Mouse (Mus musculus) kidney, embryonic 15.5 days (tissue): ENCODE results near the gene Camsap2. TPM values are rescaled to one million over a fixed set of nuclear protein-coding genes. Genes with fewer than 3 reads are reported as not detected.

ENCODE experiments used
- ATAC-seq: fragments of 200-750 bp; cut with Nextera tagmentation; replicated peaks from 2 replicates; pipeline ENCODE4 v1.8.0; 2017; ENCODE audit warnings: moderate TSS enrichment; ENCODE audit not compliant: low FRiP score
- H3K27ac ChIP-seq: fragments of 300-500 bp; sonication (generic); 2 replicates; pipeline ENCODE4 v1.5.1; 2015; ENCODE audit warnings: mild to moderate bottlenecking, inconsistent platforms
- H3K27me3 ChIP-seq: fragments of 300-500 bp; sonication (generic); 2 replicates; pipeline ENCODE4 v1.6.1; 2015; ENCODE audit warnings: inconsistent platforms
- H3K36me3 ChIP-seq: fragments of 300-500 bp; sonication (generic); 2 replicates; pipeline ENCODE4 v1.6.1; 2015; ENCODE audit warnings: inconsistent platforms
- H3K4me1 ChIP-seq: fragments of 300-500 bp; sonication (generic); 2 replicates; pipeline ENCODE4 v1.6.1; 2015; ENCODE audit warnings: inconsistent platforms
- H3K4me2 ChIP-seq: fragments of 300-500 bp; sonication (generic); 2 replicates; pipeline ENCODE4 v1.6.1; 2015; ENCODE audit warnings: moderate library complexity, mild to moderate bottlenecking, inconsistent platforms
- H3K4me3 ChIP-seq: fragments of 300-500 bp; sonication (generic); replicated peaks from 2 replicates; pipeline ENCODE4 v1.5.1; 2015; ENCODE audit warnings: mild to moderate bottlenecking, inconsistent platforms
- H3K9ac ChIP-seq: fragments of 300-500 bp; sonication (generic); 2 replicates; pipeline ENCODE4 v1.6.1; 2015; ENCODE audit warnings: mild to moderate bottlenecking, inconsistent platforms
- H3K9me3 ChIP-seq: fragments of 300-500 bp; sonication (generic); replicated peaks from 2 replicates; pipeline ENCODE4 v1.6.1; 2016; ENCODE audit warnings: inconsistent platforms
- WGBS: fragments of 180-500 bp; shearing (Covaris S2); methylation state at CpG from one replicate; pipeline ENCODE4 v1.1.7; 2015; ENCODE audit warnings: mixed read lengths; 5-methylcytosine and 5-hydroxymethylcytosine counted together
- polyA plus RNA-seq: library from polyadenylated mRNA; unstranded; fragments of >200 nt; fragmentation: Nextera tagmentation; extraction: Ambion mirVana; gene quantifications from 2 replicates; pipeline ENCODE4 v1.2.1, GENCODE M21; 2015

Gene Camsap2
- polyA plus RNA-seq, 1 experiment from 2014 or later = 9.9 TPM

- H3K27me3 ChIP-seq = peaks cover 43% of the 10 kb centered on the region
- no peak overlapping the region for H3K4me2 ChIP-seq
- no peak overlapping the region for H3K9ac ChIP-seq
- no peak overlapping the region for H3K27ac ChIP-seq
- ATAC-seq = no peak
- no peaks in the 10 kb centered on the region for H3K36me3 ChIP-seq
- WGBS = 78% methylated on average over 10 of the region's 10 CpGs
- H3K4me1 ChIP-seq = peaks cover 3% of the 10 kb centered on the region
- H3K9me3 ChIP-seq = no peaks in the 10 kb centered on the region
- no peak overlapping the region for H3K4me3 ChIP-seq
Observed at GRCm38 (mm10) chr1:136254503-136255065, 91.3 kb downstream of the Camsap2 start.

GRCm38 (mm10) chr1:136253472-136253871 lies 92.4 kb downstream of the Camsap2 start:
- no peak for ATAC-seq
- H3K27ac ChIP-seq = no peak overlapping the region
- H3K36me3 ChIP-seq = no peaks in the 10 kb centered on the region
- no peak overlapping the region for H3K4me3 ChIP-seq
- H3K4me2 ChIP-seq = no peak overlapping the region
- no peak overlapping the region for H3K9ac ChIP-seq
- 11% methylated on average over 2 of the region's 2 CpGs for WGBS
- no peaks in the 10 kb centered on the region for H3K9me3 ChIP-seq
- H3K4me1 ChIP-seq = no peaks in the 10 kb centered on the region
- peaks cover 31% of the 10 kb centered on the region for H3K27me3 ChIP-seq

- Histone ChIP-seq H3K9me3 (no peaks in the 10 kb centered on the region), H3K9ac (no peak overlapping the region), H3K4me1 (no peaks in the 10 kb centered on the region), H3K27ac (no peak overlapping the region), H3K27me3 (no peaks in the 10 kb centered on the region), H3K4me3 (no peak overlapping the region), H3K36me3 (no peaks in the 10 kb centered on the region), H3K4me2 (no peak overlapping the region)
- 26% methylated on average over 5 of the region's 5 CpGs for WGBS
- no peak for ATAC-seq
Observed at GRCm38 (mm10) chr1:136249662-136250061, 96.2 kb downstream of the Camsap2 start.

GRCm38 (mm10) chr1:136247393-136247792 lies 98.5 kb downstream of the Camsap2 start:
- 88% methylated on average over 5 of the region's 5 CpGs for WGBS
- H3K9ac ChIP-seq = no peak overlapping the region
- H3K27ac ChIP-seq = no peak overlapping the region
- H3K27me3 ChIP-seq = no peaks in the 10 kb centered on the region
- no peak for ATAC-seq
- no peaks in the 10 kb centered on the region for H3K36me3 ChIP-seq
- H3K4me3 ChIP-seq = no peak overlapping the region
- H3K9me3 ChIP-seq = no peaks in the 10 kb centered on the region
- H3K4me1 ChIP-seq = no peaks in the 10 kb centered on the region
- no peak overlapping the region for H3K4me2 ChIP-seq

- no peak overlapping the region for H3K27ac ChIP-seq
- WGBS = 89% methylated on average over 4 of the region's 5 CpGs
- no peaks in the 10 kb centered on the region for H3K9me3 ChIP-seq
- no peak for ATAC-seq
- H3K4me3 ChIP-seq = no peak overlapping the region
- H3K4me1 ChIP-seq = no peaks in the 10 kb centered on the region
- no peaks in the 10 kb centered on the region for H3K27me3 ChIP-seq
- H3K4me2 ChIP-seq = no peak overlapping the region
- H3K9ac ChIP-seq = no peak overlapping the region
- no peaks in the 10 kb centered on the region for H3K36me3 ChIP-seq
Observed at GRCm38 (mm10) chr1:136244469-136244868, 101.4 kb downstream of the Camsap2 start.

DNA sequence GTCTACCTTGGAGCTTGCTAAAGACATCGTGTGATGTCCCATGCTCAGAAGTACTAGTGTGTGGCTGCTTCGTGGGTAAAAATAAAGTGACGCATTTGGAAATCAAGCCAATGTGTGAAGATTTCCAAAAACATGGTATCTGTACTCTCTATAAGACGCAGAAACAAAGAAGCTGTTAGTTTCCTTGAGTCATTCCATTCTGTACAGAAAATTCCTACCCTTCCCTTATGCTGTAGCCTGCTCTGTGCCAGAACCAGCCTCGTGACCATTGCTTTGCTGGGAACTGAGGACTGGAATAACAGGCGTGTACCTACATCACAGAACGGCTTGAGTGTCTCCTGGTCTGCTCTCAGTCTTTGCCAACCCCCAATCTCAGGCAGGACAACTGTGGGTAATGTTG lies 104.1 kb downstream of the Camsap2 start:
- no peak for ATAC-seq
- H3K4me3 ChIP-seq = no peak overlapping the region
- H3K9me3 ChIP-seq = no peaks in the 10 kb centered on the region
- no peak overlapping the region for H3K27ac ChIP-seq
- no peak overlapping the region for H3K4me2 ChIP-seq
- no peaks in the 10 kb centered on the region for H3K4me1 ChIP-seq
- 89% methylated on average over 7 of the region's 7 CpGs for WGBS
- H3K27me3 ChIP-seq = no peaks in the 10 kb centered on the region
- no peak overlapping the region for H3K9ac ChIP-seq
- H3K36me3 ChIP-seq = no peaks in the 10 kb centered on the region

DNA sequence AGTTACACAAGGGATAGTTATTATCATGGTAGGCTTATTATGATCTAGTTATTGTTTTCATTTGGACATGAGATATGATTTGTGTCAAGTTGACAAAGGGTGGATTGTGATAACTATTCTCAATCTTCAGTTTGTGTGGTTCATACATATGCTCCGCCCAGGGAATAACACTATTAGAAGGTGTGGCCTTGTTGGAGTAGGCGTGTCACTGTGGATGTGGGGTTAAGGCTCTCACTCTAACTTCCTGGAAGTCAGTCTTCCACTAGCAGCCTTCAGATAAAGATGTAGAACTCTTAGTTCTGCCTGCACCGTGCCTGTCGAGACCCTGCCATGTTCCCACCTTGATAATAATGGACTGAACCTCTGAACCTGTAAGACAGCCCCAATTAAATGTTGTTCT lies 107.4 kb downstream of the Camsap2 start:
- Histone ChIP-seq H3K4me3 (no peak overlapping the region), H3K4me1 (peaks cover 8% of the 10 kb centered on the region), H3K9me3 (no peaks in the 10 kb centered on the region), H3K9ac (no peak overlapping the region), H3K36me3 (no peaks in the 10 kb centered on the region), H3K4me2 (no peak overlapping the region), H3K27ac (no peak overlapping the region), H3K27me3 (no peaks in the 10 kb centered on the region; the same call in 1 of the 2 replicates)
- no peak for ATAC-seq
- 91% methylated on average over 4 of the region's 4 CpGs for WGBS

DNA sequence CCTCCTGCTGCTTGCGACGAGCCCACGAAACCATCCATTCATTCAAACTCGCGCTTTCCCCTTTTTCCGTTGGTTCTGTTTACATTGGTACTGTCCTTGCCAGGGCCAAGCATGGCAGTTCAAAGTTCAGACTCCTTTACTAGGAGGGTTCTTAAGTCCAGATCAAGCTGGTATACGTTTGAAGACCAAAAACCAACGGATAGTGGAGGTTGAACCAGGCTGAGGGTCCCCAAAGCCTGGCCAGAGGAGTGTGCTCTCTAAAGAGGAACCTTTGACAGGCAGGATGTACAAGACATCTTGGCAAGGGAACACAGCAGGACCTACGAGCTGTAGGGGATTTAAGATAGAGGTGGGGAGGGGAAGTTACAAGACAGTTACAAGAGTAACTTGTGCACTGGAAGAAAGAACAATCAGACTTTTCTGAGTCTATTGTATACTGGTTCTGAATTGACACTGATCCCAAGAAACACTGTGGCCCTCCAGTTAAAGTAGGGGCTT lies 111.3 kb downstream of the Camsap2 start:
- H3K9me3 ChIP-seq = no peaks in the 10 kb centered on the region
- ATAC-seq = no peak
- H3K27ac ChIP-seq = no peak overlapping the region
- peak overlapping the region; percentile 91 for H3K4me2 ChIP-seq
- peaks cover 46% of the 10 kb centered on the region for H3K4me1 ChIP-seq
- H3K36me3 ChIP-seq = no peaks in the 10 kb centered on the region
- WGBS = 3% methylated on average over 9 of the region's 9 CpGs
- H3K9ac ChIP-seq = peak overlapping the region; percentile 45
- H3K4me3 ChIP-seq = peak overlapping the region; percentile 54
- peaks cover 7% of the 10 kb centered on the region; the same call in 1 of the 2 replicates for H3K27me3 ChIP-seq

DNA sequence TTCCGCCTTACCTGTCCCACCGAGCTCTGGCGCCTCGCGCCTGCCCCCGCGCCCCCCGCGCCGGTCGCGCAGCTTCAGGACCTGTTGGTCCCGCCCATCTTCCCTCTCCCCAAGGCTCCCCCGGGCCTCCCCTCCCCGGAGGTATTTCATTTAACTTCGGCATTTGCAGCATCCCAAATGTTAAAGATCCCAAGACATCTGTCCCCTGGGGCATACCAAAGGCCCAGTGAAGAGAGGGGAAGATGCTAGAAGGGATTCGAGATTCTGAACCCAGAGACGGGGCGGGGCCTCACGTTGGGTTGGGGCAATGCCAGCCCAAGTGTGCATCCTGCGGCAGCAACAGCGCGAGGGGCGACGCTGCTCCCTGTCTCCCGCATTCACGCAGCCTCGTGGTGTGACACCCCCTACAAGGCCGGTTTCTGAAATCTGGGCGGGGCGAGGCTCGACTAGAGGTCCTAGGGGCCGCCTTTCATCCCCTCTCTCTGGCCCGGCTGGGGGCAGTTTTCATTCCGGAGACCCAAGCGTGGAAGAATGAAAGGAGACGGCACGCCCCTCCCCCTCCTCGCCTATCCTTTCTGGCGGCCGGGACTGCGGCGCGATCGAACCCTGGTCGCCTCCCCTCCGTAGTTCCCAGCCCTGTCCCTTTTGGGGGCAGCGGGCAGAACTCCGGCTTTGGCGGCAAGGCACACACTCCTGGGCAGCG lies 111.9 kb downstream of the Camsap2 start, which contains the start of gene Inava:
Gene Inava (minus strand): TSS at position 373 of the 703 bp plus-strand sequence.
- peak; percentile 87 for ATAC-seq
- peaks cover 7% of the 10 kb centered on the region; the same call in 1 of the 2 replicates for H3K27me3 ChIP-seq
- H3K9ac ChIP-seq = peak within 1 kb of the TSS; percentile 45
- H3K4me2 ChIP-seq = peak within 1 kb of the TSS; percentile 91
- under 1% methylated on average over 50 of the region's 51 CpGs for WGBS
- H3K4me1 ChIP-seq = peaks cover 52% of the 10 kb centered on the region
- H3K4me3 ChIP-seq = peak within 1 kb of the TSS; percentile 54
- no peaks in the 10 kb centered on the region for H3K36me3 ChIP-seq
- H3K27ac ChIP-seq = peak within 1 kb of the TSS; percentile 87
- H3K9me3 ChIP-seq = no peaks in the 10 kb centered on the region

- peak overlapping the region; percentile 45 for H3K9ac ChIP-seq
- no peak for ATAC-seq
- no peaks in the 10 kb centered on the region for H3K9me3 ChIP-seq
- peak overlapping the region; percentile 87 for H3K27ac ChIP-seq
- peak overlapping the region; percentile 54 for H3K4me3 ChIP-seq
- no peaks in the 10 kb centered on the region for H3K36me3 ChIP-seq
- H3K4me1 ChIP-seq = peaks cover 60% of the 10 kb centered on the region
- H3K27me3 ChIP-seq = peaks cover 7% of the 10 kb centered on the region; the same call in 1 of the 2 replicates
- WGBS = 1% methylated on average over 23 of the region's 23 CpGs
- peak overlapping the region; percentile 91 for H3K4me2 ChIP-seq
Observed at GRCm38 (mm10) chr1:136232986-136233790, 112.7 kb downstream of the Camsap2 start.

DNA sequence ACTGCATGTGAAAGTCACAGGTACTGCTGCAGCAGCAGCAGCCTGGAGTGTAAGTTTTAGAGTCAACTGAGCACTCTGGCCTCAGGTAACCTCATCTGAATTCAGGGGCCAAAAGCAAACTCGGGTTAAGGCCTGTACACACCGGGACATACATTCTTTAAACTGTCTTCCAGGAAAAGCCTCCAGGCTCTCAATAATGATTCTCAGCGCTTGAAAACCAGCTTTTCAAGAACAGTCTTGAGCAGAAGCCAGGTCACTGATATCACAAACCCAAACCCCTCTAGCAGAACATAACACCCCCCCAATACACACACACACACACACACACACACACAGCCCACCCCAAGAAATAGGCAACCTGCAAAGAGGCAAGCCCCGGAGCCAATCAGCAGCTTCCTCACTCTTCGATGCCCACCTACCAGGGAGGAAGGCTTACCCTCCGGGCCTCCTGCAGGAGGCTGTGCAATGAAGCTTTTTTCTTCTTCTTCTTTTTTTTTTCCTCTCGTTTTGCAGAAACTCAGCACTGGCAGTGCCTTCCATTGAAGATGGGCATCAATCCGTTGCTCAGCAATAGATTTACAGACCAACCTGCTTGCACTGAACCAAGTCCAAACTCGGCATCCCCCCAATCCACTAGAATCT lies 113.5 kb downstream of the Camsap2 start:
- Histone ChIP-seq H3K27me3 (peaks cover 7% of the 10 kb centered on the region; the same call in 1 of the 2 replicates), H3K36me3 (no peaks in the 10 kb centered on the region), H3K4me3 (peak overlapping the region; percentile 54), H3K4me1 (peaks cover 68% of the 10 kb centered on the region), H3K4me2 (peak overlapping the region; percentile 91), H3K9me3 (no peaks in the 10 kb centered on the region), H3K9ac (peak overlapping the region; percentile 45; the same call in 1 of the 2 replicates), H3K27ac (peak overlapping the region; percentile 87)
- no peak for ATAC-seq
- 5% methylated on average over 9 of the region's 9 CpGs for WGBS
